Mouse (Mus musculus): ENCODE results near the gene Mgat4a.

Mgat4a gene

DNA sequence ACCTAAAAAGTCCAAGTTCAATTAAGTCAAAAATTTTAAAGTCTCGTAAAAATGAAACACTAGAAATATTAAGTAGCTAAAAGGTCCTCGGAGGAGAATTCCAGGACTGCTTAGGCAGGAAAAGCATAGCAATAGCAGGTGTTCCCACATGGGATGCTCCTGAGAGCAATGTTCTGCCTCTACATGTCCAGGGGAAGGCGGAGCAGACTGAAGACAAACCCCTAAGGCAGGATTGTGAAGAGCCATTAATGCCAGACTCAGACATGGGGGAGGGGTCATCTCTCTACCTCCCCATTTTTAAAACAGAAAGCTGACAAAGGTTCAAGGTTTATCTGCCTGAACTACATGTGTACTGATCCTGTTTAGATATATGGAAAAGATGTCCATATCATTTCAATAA lies 45.7 kb downstream of the Mgat4a start:
- no peak for DNase-seq (ENCODE audit: low read depth, low spot score)
- no peaks in the 10 kb centered on the region for H3K36me3 ChIP-seq (ENCODE audit: control insufficient read depth, insufficient read depth, low read length, poor library complexity, severe bottlenecking)
- H3K27me3 ChIP-seq (ENCODE audit: control insufficient read depth, insufficient read depth, low read length, poor library complexity, severe bottlenecking), result no peaks in the 10 kb centered on the region

- peaks cover 3% of the 10 kb centered on the region; the same call in 1 of the 2 replicates for H3K36me3 ChIP-seq (ENCODE audit: control insufficient read depth, insufficient read depth, low read length, poor library complexity, severe bottlenecking)
- H3K27me3 ChIP-seq (ENCODE audit: control insufficient read depth, insufficient read depth, low read length, poor library complexity, severe bottlenecking), result no peaks in the 10 kb centered on the region
- peak; percentile 88 for DNase-seq (ENCODE audit: low read depth, low spot score)
These were observed 49.1 kb downstream of the Mgat4a start for GRCm38 (mm10) chr1:37491672-37492071.

- no peak for DNase-seq (ENCODE audit: low read depth, low spot score)
- peaks cover 3% of the 10 kb centered on the region; the same call in 1 of the 2 replicates for H3K36me3 ChIP-seq (ENCODE audit: control insufficient read depth, insufficient read depth, low read length, poor library complexity, severe bottlenecking)
- H3K27me3 ChIP-seq (ENCODE audit: control insufficient read depth, insufficient read depth, low read length, poor library complexity, severe bottlenecking), result no peaks in the 10 kb centered on the region
These were observed 50.1 kb downstream of the Mgat4a start for GRCm38 (mm10) chr1:37490691-37491212.

GRCm38 (mm10) chr1:37488531-37488930 lies 52.3 kb downstream of the Mgat4a start:
- no peak for DNase-seq (ENCODE audit: low read depth, low spot score)
- H3K36me3 ChIP-seq (ENCODE audit: control insufficient read depth, insufficient read depth, low read length, poor library complexity, severe bottlenecking), result peaks cover 3% of the 10 kb centered on the region; the same call in 1 of the 2 replicates
- no peaks in the 10 kb centered on the region for H3K27me3 ChIP-seq (ENCODE audit: control insufficient read depth, insufficient read depth, low read length, poor library complexity, severe bottlenecking)

GRCm38 (mm10) chr1:37486994-37487393 lies 53.8 kb downstream of the Mgat4a start:
- H3K36me3 ChIP-seq (ENCODE audit: control insufficient read depth, insufficient read depth, low read length, poor library complexity, severe bottlenecking), result peaks cover 3% of the 10 kb centered on the region; the same call in 1 of the 2 replicates
- no peaks in the 10 kb centered on the region for H3K27me3 ChIP-seq (ENCODE audit: control insufficient read depth, insufficient read depth, low read length, poor library complexity, severe bottlenecking)
- DNase-seq (ENCODE audit: low read depth, low spot score), result no peak

DNA sequence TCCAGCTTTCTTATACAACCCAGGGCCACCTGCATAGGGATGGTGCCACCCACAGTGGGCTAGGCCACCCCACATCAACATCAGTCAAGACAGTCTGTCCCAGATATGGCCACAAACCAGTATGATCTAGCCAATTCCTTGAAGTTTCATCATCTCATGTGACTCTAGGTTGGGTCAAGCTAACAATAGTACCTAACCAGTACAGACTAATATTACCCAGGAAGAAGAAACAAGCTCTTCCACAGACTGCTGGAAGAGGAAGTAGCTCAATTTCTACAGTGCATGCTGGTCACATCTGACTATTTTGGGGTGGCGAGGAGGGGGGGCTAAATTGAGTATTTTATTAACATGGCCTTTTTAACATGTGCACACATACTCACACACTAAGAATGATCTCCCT lies 54.4 kb downstream of the Mgat4a start:
- Histone ChIP-seq H3K27me3 (ENCODE audit: control insufficient read depth, insufficient read depth, low read length, poor library complexity, severe bottlenecking) (no peaks in the 10 kb centered on the region), H3K36me3 (ENCODE audit: control insufficient read depth, insufficient read depth, low read length, poor library complexity, severe bottlenecking) (peaks cover 3% of the 10 kb centered on the region; the same call in 1 of the 2 replicates)
- DNase-seq (ENCODE audit: low read depth, low spot score), result peak; percentile 52

- no peak for DNase-seq (ENCODE audit: low read depth, low spot score)
- H3K36me3 ChIP-seq (ENCODE audit: control insufficient read depth, insufficient read depth, low read length, poor library complexity, severe bottlenecking), result peaks cover 3% of the 10 kb centered on the region; the same call in 1 of the 2 replicates
These were observed 56.2 kb downstream of the Mgat4a start for GRCm38 (mm10) chr1:37484612-37485011.

GRCm38 (mm10) chr1:37481331-37481730 lies 59.5 kb downstream of the Mgat4a start:
- no peaks in the 10 kb centered on the region for H3K36me3 ChIP-seq (ENCODE audit: control insufficient read depth, insufficient read depth, low read length, poor library complexity, severe bottlenecking)
- H3K27me3 ChIP-seq (ENCODE audit: control insufficient read depth, insufficient read depth, low read length, poor library complexity, severe bottlenecking), result no peaks in the 10 kb centered on the region
- DNase-seq (ENCODE audit: low read depth, low spot score), result no peak

More at GRCm38 (mm10) chr1:37484612-37485011, 56.2 kb downstream of the Mgat4a start:
- no peaks in the 10 kb centered on the region for H3K27me3 ChIP-seq (ENCODE audit: control insufficient read depth, insufficient read depth, low read length, poor library complexity, severe bottlenecking)

DNA sequence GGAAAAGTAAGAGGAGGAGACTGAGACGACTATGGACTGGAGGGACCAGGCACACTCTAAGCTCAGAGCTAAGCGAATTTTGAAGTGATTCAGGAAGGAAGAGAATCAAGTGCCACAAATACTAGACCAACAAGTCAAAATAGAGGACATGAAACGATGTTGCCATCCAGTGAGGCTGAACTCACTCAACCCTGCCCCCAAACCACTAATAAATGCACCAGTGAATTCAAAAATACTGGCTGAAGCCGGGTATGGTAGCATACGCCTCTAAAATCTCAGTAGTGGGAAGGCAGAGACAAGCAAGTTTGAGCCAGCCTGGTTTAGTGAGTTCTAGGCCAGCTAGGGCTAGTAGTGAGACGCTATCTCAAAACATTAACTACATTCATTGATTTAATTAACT lies 60.1 kb downstream of the Mgat4a start:
- Histone ChIP-seq H3K27me3 (ENCODE audit: control insufficient read depth, insufficient read depth, low read length, poor library complexity, severe bottlenecking) (no peaks in the 10 kb centered on the region), H3K36me3 (ENCODE audit: control insufficient read depth, insufficient read depth, low read length, poor library complexity, severe bottlenecking) (no peaks in the 10 kb centered on the region)
- peak; percentile 61 for DNase-seq (ENCODE audit: low read depth, low spot score)

DNA sequence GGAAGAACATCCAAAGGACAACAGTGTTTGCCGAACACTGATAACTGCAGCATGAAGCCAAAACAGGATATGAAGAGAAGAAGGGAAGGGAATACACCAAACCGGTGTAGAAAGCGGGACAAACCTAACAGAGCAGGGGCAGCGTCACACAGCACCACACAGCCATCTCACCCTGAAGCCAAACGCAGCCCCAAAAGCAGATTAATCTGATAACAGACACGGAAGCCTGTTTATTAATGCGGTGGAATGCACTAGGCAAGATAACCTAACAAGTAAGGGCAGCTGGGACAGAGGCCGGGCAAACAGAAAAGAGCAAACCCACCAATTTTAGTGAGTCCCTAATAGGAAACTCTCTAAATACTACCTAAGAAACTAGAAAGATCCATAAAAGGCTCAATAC lies 61.1 kb downstream of the Mgat4a start:
- Histone ChIP-seq H3K36me3 (ENCODE audit: control insufficient read depth, insufficient read depth, low read length, poor library complexity, severe bottlenecking) (no peaks in the 10 kb centered on the region), H3K27me3 (ENCODE audit: control insufficient read depth, insufficient read depth, low read length, poor library complexity, severe bottlenecking) (no peaks in the 10 kb centered on the region)
- no peak for DNase-seq (ENCODE audit: low read depth, low spot score)

GRCm38 (mm10) chr1:37479074-37479473 lies 61.7 kb downstream of the Mgat4a start:
- Histone ChIP-seq H3K27me3 (ENCODE audit: control insufficient read depth, insufficient read depth, low read length, poor library complexity, severe bottlenecking) (no peaks in the 10 kb centered on the region), H3K36me3 (ENCODE audit: control insufficient read depth, insufficient read depth, low read length, poor library complexity, severe bottlenecking) (no peaks in the 10 kb centered on the region)
- DNase-seq (ENCODE audit: low read depth, low spot score), result peak; percentile 64

GRCm38 (mm10) chr1:37478416-37478815 lies 62.4 kb downstream of the Mgat4a start:
- no peaks in the 10 kb centered on the region for H3K27me3 ChIP-seq (ENCODE audit: control insufficient read depth, insufficient read depth, low read length, poor library complexity, severe bottlenecking)
- DNase-seq (ENCODE audit: low read depth, low spot score), result no peak
- no peaks in the 10 kb centered on the region for H3K36me3 ChIP-seq (ENCODE audit: control insufficient read depth, insufficient read depth, low read length, poor library complexity, severe bottlenecking)

DNA sequence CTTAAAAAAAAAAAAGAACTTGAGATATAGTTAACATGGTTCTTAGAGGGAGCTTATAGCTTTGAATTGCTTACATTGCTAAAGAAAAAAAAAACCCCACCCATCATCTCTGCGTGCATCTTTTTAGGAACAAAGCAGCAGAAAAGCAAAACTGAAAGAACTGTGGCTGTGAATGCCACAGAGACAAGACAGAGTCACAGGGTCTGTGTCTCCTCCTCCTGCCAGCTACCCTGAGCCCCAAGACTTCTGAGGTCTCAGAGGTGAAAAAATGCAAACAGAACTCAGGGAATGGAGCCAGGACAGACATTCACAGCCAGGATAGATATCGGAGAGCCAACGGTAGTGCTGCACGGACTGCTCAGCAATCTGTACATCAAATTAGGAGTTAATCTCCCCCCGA lies 62.9 kb downstream of the Mgat4a start:
- Histone ChIP-seq H3K36me3 (ENCODE audit: control insufficient read depth, insufficient read depth, low read length, poor library complexity, severe bottlenecking) (no peaks in the 10 kb centered on the region), H3K27me3 (ENCODE audit: control insufficient read depth, insufficient read depth, low read length, poor library complexity, severe bottlenecking) (no peaks in the 10 kb centered on the region)
- peak; percentile 65 for DNase-seq (ENCODE audit: low read depth, low spot score)

DNA sequence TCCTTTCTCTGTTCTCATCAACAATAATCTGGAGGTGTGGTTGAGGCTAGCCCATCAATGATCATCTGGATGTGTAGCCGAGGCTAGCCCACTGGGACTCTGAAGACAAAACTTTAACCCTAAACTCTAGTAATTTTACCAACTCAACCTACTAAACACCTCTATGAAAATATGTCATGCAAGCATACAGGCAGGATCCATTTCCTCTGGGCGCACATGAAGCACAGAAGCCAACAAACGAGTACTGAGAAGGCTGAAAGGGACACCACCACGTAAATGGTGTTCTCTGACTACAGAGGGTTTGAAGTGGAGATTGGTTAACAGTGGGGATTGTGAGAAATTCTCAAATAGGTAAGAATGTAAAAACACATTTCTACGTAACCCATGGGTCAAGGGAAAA lies 63.6 kb downstream of the Mgat4a start:
- Histone ChIP-seq H3K27me3 (ENCODE audit: control insufficient read depth, insufficient read depth, low read length, poor library complexity, severe bottlenecking) (no peaks in the 10 kb centered on the region), H3K36me3 (ENCODE audit: control insufficient read depth, insufficient read depth, low read length, poor library complexity, severe bottlenecking) (no peaks in the 10 kb centered on the region)
- no peak for DNase-seq (ENCODE audit: low read depth, low spot score)

- Histone ChIP-seq H3K27me3 (ENCODE audit: control insufficient read depth, insufficient read depth, low read length, poor library complexity, severe bottlenecking) (no peaks in the 10 kb centered on the region), H3K36me3 (ENCODE audit: control insufficient read depth, insufficient read depth, low read length, poor library complexity, severe bottlenecking) (no peaks in the 10 kb centered on the region)
- no peak for DNase-seq (ENCODE audit: low read depth, low spot score)
These were observed 65.5 kb downstream of the Mgat4a start for GRCm38 (mm10) chr1:37475312-37475711.

DNA sequence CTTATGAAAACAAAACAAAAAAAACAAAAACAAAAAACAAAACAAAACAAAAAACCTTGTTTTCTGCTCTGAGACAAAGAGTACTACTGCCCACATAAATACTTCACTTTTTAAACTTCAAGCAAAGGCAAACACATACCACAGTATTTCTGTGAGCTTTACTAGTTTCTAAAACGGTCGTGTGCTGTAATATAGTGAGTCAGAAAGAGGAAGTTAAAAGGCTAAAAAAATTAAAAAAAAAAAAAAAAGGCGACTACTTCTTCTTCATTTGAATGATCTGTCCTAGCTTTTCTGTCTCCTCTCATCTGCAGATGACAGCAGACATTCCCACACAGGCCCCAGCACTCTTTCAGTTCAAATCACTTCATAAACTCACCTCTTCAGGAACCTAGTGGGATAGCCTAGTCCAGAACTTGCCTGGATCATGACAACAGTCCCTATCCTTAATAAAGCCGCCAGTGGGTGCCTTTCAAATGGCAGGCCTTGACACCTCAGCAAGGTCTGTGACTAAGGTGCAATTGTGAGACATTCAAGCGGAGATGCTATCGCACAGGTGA lies 66.1 kb downstream of the Mgat4a start:
- H3K27me3 ChIP-seq (ENCODE audit: control insufficient read depth, insufficient read depth, low read length, poor library complexity, severe bottlenecking), result no peaks in the 10 kb centered on the region
- peak; percentile 74 for DNase-seq (ENCODE audit: low read depth, low spot score)
- no peaks in the 10 kb centered on the region for H3K36me3 ChIP-seq (ENCODE audit: control insufficient read depth, insufficient read depth, low read length, poor library complexity, severe bottlenecking)
